Mouse (Mus musculus) activated CD4-positive, CD25-positive, alpha-beta regulatory T cell, adult 9 weeks (primary cell): Measurements from ENCODE around the gene Mamld1. TPM values are rescaled to one million over a fixed set of nuclear protein-coding genes. Genes with fewer than 3 reads are reported as not detected.

ENCODE experiments used
- polyA plus RNA-seq: library from polyadenylated mRNA; unstranded; fragments of 100-300 nt; shearing (Covaris generic); gene quantifications from one replicate; pipeline ENCODE4 v1.2.1, GENCODE M21; 2017

Mamld1 gene
- polyA plus RNA-seq, result not detected

DNA sequence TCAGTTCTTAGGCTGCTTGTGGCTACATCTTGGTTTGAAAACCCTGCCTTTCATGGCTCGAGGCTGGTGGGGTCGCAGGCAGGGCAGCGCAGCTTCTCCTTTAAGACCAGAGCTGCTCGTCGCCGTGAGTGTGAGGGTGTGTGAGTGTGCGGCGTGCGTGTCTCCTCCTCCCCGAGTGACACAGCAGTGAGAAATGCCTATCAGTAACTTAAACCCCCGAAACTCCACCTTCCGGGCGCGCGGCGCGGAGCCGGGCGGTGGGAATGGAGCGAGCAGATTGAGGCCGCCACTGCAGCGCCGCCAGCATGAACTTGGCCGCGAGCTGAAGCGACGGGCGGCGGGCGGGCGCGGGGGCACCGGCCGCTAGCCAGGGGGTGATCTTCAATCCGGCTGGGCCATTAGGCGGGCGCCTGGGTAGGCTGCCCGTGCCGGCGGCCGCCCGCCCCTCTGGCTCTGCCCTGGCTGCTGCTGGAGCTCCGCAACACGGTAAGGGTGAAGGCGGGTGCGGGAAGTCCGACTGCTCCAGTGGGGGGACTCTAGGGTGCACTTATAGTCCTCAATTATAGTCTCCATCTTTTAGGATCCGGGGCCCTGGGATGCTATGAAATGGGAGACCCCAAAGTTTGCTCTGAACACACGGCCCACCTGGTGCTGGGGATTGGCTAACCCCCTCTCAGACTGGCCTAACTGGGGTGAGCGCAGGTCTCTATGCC, at the start of gene Mamld1:
Mamld1 (plus strand) TSS at position 393 of the 713 bp plus-strand sequence.

Other genes with a start within 250 kb of the Mamld1 start
- gene Mtm1, start 160.5 kb downstream of the Mamld1 start, polyA plus RNA-seq, result 12.2 TPM